Mouse (Mus musculus) intestine, postnatal 0 days (tissue): ENCODE data around the gene 1700008O03Rik. TPM values are rescaled to one million over a fixed set of nuclear protein-coding genes. Genes with fewer than 3 reads are reported as not detected.

ENCODE experiments used
- ATAC-seq: fragments of 200-750 bp; cut with Nextera tagmentation; 2 replicates; pipeline ENCODE4 v1.8.0; 2017; ENCODE audit warnings: mild to moderate bottlenecking, moderate TSS enrichment, moderate library complexity
- H3K27ac ChIP-seq: fragments of 300-500 bp; sonication (generic); 2 replicates; pipeline ENCODE4 v1.5.1; 2014; ENCODE audit warnings: mild to moderate bottlenecking, low read depth, low read length, moderate library complexity
- H3K27me3 ChIP-seq: fragments of 300-500 bp; sonication (generic); replicated peaks from 2 replicates; pipeline ENCODE4 v1.6.1; 2014; ENCODE audit warnings: low read length, mixed read lengths; ENCODE audit not compliant: control insufficient read depth, insufficient read depth
- H3K36me3 ChIP-seq: fragments of 300-500 bp; sonication (generic); 2 replicates; pipeline ENCODE4 v1.6.1; 2014; ENCODE audit warnings: mild to moderate bottlenecking, moderate library complexity; ENCODE audit not compliant: control insufficient read depth, insufficient read depth
- H3K4me1 ChIP-seq: fragments of 300-500 bp; sonication (generic); replicated peaks from 2 replicates; pipeline ENCODE4 v1.6.1; 2014; ENCODE audit warnings: antibody characterized with exemption, low read length, mixed read lengths; ENCODE audit not compliant: control insufficient read depth, insufficient read depth
- H3K4me2 ChIP-seq: fragments of 300-500 bp; sonication (generic); replicated peaks from 2 replicates; pipeline ENCODE4 v1.6.1; 2014; ENCODE audit warnings: low read depth, mild to moderate bottlenecking, moderate library complexity
- H3K4me3 ChIP-seq: fragments of 300-500 bp; sonication (generic); 2 replicates; pipeline ENCODE4 v1.5.1; 2014; ENCODE audit warnings: low read depth, low read length
- H3K9ac ChIP-seq: fragments of 300-500 bp; sonication (generic); 2 replicates; pipeline ENCODE4 v1.6.1; 2014; ENCODE audit warnings: mild to moderate bottlenecking, low read depth, low read length
- H3K9me3 ChIP-seq: fragments of 300-500 bp; sonication (generic); 2 replicates; pipeline ENCODE4 v1.6.1; 2016; ENCODE audit warnings: mixed run types; ENCODE audit not compliant: control insufficient read depth
- CTCF ChIP-seq: sonication (generic); IDR thresholded peaks from 2 replicates; pipeline ENCODE4 v1.5.1; 2016; ENCODE audit warnings: low read depth, mild to moderate bottlenecking, control low read depth, antibody characterized with exemption, moderate library complexity
- WGBS: fragments of 180-500 bp; shearing (Covaris S2); extraction: QIAGEN DNeasy Blood & Tissue Kit; methylation state at CpG from one replicate; pipeline ENCODE4 v1.1.7; 2014; 5-methylcytosine and 5-hydroxymethylcytosine counted together
- polyA plus RNA-seq: library from polyadenylated mRNA; unstranded; fragments of >200 nt; fragmentation: Nextera tagmentation; extraction: Ambion mirVana; gene quantifications from 2 replicates; pipeline ENCODE4 v1.2.1, GENCODE M21; 2015

Gene 1700008O03Rik
- polyA plus RNA-seq, 1 experiment from 2014 or later = 0.60 TPM

DNA sequence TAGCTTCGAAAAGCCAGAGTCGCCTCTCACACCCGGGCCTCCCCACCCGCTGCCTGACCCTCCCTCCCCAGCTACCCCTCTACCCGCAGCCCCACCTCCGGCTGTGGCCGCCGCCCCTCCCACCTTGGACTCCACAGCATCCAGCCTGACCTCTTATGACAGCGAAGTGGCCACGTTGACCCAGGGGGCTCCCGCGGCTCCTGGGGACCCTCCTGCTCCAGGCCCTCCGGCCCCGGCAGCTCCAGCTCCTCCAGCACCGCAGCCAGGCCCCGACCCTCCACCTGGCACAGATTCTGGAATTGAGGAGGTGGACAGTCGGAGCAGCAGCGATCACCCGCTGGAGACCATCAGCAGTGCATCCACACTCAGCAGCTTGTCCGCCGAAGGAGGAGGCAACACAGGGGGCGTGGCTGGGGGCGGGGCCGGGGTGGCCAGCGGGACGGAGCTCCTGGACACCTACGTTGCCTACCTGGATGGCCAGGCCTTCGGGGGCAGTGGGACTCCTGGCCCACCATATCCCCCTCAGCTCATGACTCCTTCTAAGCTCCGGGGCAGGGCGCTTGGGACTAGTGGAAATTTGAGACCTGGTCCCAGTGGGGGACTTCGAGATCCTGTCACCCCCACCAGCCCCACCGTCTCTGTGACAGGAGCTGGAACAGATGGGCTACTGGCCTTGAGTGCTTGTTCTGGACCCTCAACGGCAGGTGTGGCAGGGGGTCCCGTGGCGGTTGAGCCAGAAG is 31.8 kb downstream of the 1700008O03Rik start:
- no peak for ATAC-seq
- H3K9me3 ChIP-seq = no peaks in the 10 kb centered on the region
- H3K4me3 ChIP-seq = peak overlapping the region; percentile 5; the same call in 1 of the 2 replicates
- peaks cover 86% of the 10 kb centered on the region for H3K27me3 ChIP-seq
- 0 out of 2 replicates have a peak, but pooled peaks cover 2% of the 10 kb centered on the region for H3K4me1 ChIP-seq
- no peak overlapping the region for H3K4me2 ChIP-seq
- no peak overlapping the region for H3K9ac ChIP-seq
- H3K27ac ChIP-seq = no peak overlapping the region
- WGBS = 2% methylated on average over 35 of the region's 35 CpGs
- no peak for TF ChIP-seq CTCF
- no peaks in the 10 kb centered on the region for H3K36me3 ChIP-seq

DNA sequence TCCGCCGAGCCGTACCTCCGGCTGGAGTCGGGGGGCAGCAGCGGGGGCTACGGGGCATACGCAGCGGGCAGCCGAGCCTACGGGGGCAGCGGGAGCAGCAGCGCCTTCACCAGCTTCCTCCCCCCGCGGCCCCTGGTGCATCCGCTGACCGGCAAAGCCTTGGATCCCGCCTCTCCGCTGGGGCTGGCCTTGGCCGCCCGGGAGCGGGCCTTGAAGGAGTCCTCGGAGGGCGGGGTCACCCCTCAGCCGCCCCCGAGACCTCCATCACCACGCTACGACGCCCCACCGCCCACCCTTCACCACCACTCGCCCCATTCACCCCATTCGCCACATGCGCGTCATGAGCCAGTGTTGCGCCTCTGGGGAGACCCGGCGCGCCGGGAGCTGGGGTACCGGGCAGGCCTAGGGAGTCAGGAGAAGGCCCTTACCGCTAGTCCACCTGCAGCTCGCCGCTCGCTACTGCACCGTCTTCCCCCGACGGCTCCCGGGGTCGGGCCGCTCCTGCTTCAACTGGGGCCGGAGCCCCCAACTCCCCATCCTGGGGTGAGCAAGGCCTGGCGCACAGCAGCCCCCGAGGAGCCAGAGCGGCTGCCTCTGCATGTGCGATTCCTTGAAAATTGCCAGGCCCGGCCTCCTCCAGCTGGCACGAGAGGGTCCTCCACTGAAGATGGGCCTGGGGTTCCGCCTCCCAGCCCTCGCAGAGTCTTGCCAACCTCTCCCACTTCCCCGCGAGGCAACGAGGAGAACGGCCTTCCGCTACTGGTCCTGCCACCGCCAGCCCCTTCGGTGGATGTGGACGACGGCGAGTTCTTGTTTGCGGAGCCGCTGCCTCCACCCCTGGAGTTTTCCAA is 32.6 kb downstream of the 1700008O03Rik start:
- no peak overlapping the region for H3K27ac ChIP-seq
- H3K27me3 ChIP-seq = peaks cover 82% of the 10 kb centered on the region
- 0 out of 2 replicates have a peak overlapping the region, but pooled peaks have one; percentile 1 for H3K4me3 ChIP-seq
- no peak overlapping the region for H3K9ac ChIP-seq
- WGBS = 4% methylated on average over 63 of the region's 71 CpGs
- H3K36me3 ChIP-seq = no peaks in the 10 kb centered on the region
- H3K9me3 ChIP-seq = no peaks in the 10 kb centered on the region
- 0 out of 2 replicates have a peak, but pooled peaks cover 2% of the 10 kb centered on the region for H3K4me1 ChIP-seq
- TF ChIP-seq CTCF = no peak
- no peak overlapping the region for H3K4me2 ChIP-seq
- no peak for ATAC-seq

DNA sequence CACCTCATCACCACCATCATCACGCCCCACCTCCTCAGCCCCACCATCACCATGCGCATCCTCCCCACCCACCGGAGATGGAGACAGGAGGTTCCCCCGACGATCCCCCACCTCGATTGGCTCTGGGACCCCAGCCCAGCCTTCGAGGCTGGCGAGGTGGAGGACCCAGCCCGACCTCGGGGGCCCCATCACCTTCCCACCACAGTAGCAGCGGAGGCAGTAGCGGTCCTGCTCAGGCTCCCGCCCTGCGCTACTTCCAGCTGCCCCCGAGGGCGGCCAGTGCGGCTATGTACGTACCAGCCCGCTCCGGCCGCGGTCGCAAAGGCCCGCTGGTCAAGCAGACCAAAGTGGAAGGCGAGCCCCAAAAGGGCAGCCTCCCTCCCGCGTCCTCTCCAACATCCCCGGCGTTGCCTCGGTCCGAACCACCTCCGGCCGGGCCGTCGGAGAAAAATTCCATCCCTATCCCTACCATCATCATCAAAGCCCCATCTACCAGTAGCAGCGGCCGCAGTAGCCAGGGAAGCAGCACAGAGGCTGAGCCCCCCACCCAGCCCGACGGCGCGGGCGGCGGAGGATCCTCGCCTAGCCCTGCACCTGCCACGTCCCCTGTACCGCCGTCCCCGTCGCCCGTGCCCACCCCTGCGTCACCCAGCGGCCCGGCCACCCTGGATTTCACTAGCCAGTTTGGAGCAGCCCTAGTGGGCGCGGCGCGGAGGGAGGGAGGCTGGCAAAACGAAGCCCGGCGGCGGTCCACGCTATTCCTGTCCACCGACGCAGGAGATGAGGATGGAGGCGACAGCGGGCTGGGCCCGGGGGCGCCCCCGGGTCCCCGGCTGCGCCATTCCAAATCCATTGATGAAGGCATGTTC is 33.5 kb downstream of the 1700008O03Rik start:
- H3K4me1 ChIP-seq = 0 out of 2 replicates have a peak, but pooled peaks cover 2% of the 10 kb centered on the region
- H3K9ac ChIP-seq = no peak overlapping the region
- no peak overlapping the region for H3K27ac ChIP-seq
- H3K4me3 ChIP-seq = no peak overlapping the region
- peaks cover 75% of the 10 kb centered on the region for H3K27me3 ChIP-seq
- no peak for TF ChIP-seq CTCF
- H3K4me2 ChIP-seq = no peak overlapping the region
- no peaks in the 10 kb centered on the region for H3K36me3 ChIP-seq
- WGBS = 4% methylated on average over 70 of the region's 71 CpGs
- ATAC-seq = no peak
- no peaks in the 10 kb centered on the region for H3K9me3 ChIP-seq

DNA sequence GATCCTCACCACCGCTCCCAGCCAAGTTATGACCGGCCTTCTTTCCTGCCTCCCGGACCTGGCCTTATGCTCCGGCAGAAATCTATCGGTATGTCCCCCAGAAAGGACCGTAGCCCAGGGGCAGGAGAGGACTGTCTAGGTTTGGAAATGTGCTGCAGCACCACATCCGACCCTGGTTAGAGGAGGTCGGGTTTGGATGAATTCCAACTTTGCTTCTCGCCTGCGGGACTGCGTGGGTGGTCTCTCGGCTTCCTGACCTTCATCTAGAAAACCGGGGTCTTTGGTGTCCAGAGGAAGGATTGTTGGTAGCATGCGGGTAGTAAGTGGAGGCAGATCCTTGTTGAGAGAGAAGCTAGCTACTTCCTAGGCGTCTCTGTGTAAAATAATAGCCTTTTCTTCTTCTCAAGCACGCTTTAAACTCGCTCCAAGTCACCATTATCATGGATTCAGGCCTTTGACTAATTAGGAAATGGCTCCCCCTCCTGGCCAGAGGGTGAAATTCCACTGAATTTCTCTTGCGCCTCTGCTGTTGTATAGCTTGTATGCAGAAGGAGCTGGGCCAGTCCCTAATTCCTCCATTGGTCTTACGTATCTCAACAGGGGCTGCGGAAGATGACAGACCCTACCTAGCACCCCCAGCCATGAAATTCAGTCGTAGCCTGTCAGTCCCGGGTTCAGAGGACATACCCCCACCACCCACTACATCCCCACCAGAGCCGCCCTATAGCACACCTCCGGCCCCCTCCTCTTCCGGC is 34.5 kb downstream of the 1700008O03Rik start:
- H3K4me1 ChIP-seq = 0 out of 2 replicates have a peak, but pooled peaks cover 2% of the 10 kb centered on the region
- peak; percentile 92 for TF ChIP-seq CTCF
- 8% methylated on average over 25 of the region's 25 CpGs for WGBS
- no peak overlapping the region for H3K9ac ChIP-seq
- H3K9me3 ChIP-seq = no peaks in the 10 kb centered on the region
- H3K27me3 ChIP-seq = peaks cover 65% of the 10 kb centered on the region
- ATAC-seq = peak; percentile 35; the same call in 1 of the 2 replicates
- H3K36me3 ChIP-seq = no peaks in the 10 kb centered on the region
- H3K4me2 ChIP-seq = peak overlapping the region; percentile 56
- H3K27ac ChIP-seq = no peak overlapping the region
- H3K4me3 ChIP-seq = peak overlapping the region; percentile 17; the same call in 1 of the 2 replicates

DNA sequence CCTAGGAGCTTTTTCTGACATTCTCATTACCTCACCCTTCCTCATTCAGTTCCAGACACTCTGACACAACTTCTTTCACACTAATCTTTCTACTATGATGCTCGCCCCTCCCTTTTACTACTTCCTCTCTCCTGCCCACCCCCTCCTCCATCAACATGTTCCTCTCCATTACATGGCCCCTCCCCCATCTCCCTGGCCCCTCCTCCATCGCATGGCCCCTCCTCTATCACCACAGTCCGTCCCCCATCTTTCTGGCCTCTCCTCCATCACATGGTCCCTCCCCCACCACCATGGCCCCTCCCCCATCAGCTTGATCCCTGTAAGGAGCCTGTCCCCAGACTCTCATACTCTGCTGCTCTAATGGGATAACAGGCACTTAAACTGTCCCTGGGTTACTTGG is 36.6 kb downstream of the 1700008O03Rik start:
- Histone ChIP-seq H3K9ac (no peak overlapping the region), H3K9me3 (no peaks in the 10 kb centered on the region), H3K4me3 (no peak overlapping the region), H3K4me2 (no peak overlapping the region), H3K36me3 (no peaks in the 10 kb centered on the region), H3K27me3 (peaks cover 44% of the 10 kb centered on the region), H3K27ac (no peak overlapping the region), H3K4me1 (0 out of 2 replicates have a peak, but pooled peaks cover 2% of the 10 kb centered on the region)
- 24% methylated on average over 3 of the region's 3 CpGs for WGBS
- ATAC-seq = no peak
- no peak for TF ChIP-seq CTCF
